Mouse (Mus musculus): ENCODE results near the gene Hyls1.
"Not testable (repeated sequence)": the region's sequence is repeated elsewhere in the genome, so short reads cannot be mapped to it uniquely, and the experiment has no call there.

Gene Hyls1

DNA sequence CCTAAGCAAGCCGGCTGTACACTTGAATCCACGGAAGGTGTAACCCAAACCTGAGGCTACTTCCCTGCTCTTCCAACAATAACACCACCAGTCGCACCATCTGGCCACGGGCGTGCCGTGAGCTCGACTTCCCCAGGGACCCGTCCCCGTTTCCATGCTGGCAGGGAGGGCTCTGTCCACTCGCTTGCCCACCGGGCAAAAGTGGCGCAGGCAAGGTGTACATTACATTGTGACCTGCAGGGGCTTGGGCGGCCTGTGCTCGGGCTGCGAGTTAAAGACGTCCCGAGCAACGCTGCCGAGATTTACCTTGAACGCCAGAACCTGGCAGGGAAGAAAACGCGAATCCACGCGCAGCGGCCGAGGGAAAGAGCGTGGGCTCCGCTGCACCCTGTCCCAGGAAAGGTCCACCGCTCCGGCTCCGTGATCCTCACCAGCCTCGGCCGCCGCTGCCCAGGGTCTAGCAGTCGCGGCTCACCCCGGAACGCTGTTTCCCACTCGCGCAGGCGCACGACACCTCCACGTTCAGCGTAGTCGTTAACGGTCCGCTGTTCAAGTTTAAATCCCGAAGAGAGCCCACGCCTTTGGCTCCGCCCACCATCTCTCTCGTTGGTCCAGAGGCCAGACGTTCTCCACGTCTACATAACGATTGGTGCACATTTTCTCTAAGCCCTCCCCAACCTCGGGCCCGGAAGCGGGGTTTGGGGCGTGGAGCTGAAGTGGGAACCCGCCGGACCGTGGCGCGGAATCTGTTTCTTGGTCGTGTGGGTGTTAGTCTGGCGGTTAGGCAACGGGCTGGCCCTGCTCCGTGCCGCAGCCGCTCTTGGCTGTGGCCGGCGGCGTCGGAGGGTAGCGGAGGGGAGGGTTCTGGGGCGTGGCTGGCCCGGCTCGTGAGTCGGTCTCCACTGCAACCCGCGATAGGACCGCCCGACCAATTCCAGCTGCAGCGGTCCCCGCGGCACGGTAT, at the start of gene Hyls1, which contains the start of gene Pate2:
Hyls1 (minus strand) TSS at position 828 of the 964 bp plus-strand sequence.
Pate2 (plus strand) TSS at position 714 of the 964 bp plus-strand sequence.
- DNase-seq (ENCODE audit: low spot score in 2 of 2): peak; percentile 88 to 96

GRCm38 (mm10) chr9:35616784-35617183, 46.6 kb upstream of the Hyls1 start:
- not testable (repeated sequence) for DNase-seq (ENCODE audit: low spot score in 2 of 2)

DNA sequence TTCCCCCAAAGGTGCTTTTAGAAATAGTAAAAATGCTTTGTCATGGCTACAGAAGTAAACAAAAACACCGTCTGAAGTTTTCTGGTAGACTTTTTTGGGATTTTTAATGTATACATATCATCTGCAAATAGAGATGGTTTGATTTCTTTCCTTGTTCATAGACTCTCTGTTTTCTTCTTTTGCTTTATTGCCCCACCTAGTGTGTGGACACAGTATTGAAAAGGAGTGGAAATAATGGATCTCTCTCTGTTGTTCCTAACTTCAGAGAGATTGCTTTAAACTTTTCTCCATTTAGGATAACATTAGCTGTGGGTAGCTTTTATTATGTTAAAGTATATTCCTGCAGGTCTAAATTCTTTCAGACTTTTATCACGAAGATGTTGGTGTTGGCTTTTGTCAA, 43.8 kb upstream of the Hyls1 start:
- DNase-seq (ENCODE audit: low spot score in 2 of 2): no peak

GRCm38 (mm10) chr9:35611841-35612240, 41.6 kb upstream of the Hyls1 start, which contains the start of gene Pate4:
TSS of gene Pate4 (minus strand) at chr9:35611941.
- no peak for DNase-seq (ENCODE audit: low spot score in 2 of 2)

DNA sequence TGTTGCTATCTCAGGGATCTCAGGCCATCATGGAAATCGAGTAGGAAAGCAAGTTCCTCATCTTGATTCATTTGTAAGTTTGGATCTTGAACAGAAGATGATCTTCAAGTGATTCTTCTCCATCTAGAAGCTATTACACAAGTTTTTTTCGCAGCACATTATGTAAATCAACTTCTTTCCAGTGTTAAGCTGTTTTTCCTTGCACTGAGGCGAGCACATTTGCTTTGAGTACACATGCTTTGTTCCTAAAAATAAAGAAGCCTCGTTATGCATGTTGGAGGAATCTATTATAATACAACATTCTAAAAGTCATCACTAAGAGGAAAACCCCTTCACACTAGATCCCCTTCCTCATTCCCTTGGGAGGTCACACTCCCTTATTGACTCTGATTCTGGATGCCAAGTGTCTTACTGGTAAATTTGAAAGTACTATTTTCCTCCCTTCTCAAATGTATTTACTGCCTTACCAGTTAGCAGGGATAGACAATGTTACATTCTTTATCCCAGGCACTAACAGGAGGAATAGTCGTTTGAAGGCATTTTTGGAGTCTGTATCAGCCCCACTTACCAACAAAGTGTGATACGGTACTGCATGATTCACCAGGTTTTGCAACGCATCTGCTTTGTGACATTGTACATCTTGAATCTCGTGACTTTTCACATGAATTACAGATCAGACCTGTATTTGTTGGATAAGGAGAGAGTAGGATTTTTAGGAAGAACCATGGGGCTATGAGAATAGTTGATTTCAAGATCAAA, 37.6 kb upstream of the Hyls1 start:
- DNase-seq (ENCODE audit: low spot score in 2 of 2): no peak

- no peak for DNase-seq (ENCODE audit: low spot score in 2 of 2)
These were observed 22.7 kb upstream of the Hyls1 start for GRCm38 (mm10) chr9:35592903-35593302.

DNA sequence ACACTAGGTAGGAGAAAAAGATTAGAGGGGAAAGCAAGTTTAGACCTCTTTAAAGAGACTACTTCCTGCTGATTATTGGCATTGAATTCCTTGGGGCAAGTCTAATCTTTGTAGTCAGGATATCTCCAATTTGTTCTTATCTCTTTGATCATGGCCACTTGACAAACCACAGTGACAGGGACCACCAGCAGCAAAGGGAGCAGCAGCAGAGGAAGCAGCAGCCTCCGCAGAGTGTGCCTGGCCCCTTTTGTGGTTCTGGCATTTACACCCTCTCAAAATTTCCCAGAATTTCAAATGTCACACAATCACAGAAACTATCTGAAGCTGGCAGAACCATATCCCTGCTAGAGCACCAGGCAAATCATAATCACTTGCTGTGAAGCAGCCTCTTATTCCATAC, 17.5 kb upstream of the Hyls1 start:
- no peak for DNase-seq (ENCODE audit: low spot score in 2 of 2)

DNA sequence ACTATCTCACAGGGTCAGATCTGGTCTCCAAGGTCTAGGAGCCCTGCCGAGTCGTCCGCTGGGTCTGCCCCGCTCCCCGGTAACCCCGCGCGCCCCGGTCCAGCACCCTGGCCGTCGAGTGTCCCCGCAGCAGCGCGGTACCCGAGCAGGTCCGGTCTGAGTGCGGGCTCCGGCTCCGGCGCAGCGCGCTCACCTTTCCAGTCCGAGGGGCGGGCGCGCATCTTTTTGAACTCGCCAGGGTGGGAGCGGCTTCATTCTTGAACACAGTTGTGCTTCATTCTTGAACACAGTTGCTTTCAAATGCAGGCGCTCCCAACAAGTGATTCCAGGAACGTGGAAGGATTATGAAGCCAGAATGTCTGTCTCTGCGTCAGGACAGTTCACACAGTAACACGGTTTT, 4.2 kb upstream of the Hyls1 start:
- DNase-seq (ENCODE audit: low spot score in 2 of 2): no peak

GRCm38 (mm10) chr9:35570663-35571062, 465 bp upstream of the Hyls1 start:
- DNase-seq (ENCODE audit: low spot score in 2 of 2): no peak

DNA sequence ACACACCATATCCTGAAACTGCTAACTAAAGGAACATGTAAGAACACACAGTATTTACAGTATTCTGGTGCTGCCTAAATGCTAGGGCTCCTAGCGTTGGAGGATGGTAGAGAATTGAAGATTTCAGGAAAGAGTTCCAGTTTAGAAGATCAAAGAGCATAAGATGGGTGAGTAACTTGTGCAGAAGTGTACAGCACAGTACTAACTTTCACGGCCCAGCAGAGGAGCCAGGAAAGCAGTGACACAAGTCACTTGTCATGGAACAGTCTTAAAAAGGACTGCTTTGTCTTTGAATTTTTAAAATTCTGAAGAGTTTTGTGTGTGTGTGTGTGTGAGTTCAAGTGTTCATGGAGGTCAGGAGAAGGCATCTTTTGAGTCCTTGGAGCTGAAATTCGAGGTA, 2.2 kb downstream of the Hyls1 start:
- DNase-seq (ENCODE audit: low spot score in 2 of 2): no peak

GRCm38 (mm10) chr9:35564536-35565240, 5.5 kb downstream of the Hyls1 start:
- no peak for DNase-seq (ENCODE audit: low spot score in 2 of 2)

DNA sequence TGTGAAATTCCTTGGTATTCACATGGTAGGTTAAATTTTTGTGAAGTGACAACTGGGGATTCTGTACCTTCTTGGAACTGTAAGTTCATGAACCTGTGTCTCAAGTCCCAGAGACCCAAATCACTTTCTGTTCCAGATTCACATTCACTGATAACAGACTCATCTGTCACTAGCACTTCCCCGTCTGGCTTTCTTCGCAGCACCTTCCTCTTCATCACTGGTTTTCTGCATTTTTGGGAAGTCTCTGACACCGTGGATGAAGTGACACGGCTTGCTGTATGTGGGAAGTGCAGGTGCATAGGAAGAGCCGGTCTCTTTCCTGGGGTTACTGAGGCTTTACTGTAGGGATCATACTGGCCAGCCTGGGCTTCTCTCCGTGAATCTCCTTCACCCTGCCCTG, 8.6 kb downstream of the Hyls1 start:
- DNase-seq (ENCODE audit: low spot score in 2 of 2): no peak

DNA sequence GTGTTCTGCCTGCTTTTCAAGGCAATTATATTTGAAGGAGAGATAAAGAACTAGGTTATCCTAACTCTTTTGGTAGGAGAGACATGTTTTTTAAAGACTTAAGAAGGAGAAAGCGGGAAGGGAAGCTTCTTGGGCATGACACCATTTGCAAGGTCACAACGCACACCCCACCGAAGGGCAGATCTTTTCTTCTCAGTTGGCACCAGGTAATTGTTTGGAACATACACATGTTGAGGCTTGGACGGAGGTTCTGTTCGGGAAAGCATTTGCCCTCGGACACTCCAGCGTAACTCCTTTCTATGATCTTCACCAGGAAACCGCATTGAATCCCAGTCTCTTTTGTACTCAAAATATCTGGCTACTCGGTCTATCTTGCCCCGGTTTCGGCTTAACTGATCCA, 9.1 kb downstream of the Hyls1 start:
- DNase-seq (ENCODE audit: low spot score in 2 of 2): no peak

DNA sequence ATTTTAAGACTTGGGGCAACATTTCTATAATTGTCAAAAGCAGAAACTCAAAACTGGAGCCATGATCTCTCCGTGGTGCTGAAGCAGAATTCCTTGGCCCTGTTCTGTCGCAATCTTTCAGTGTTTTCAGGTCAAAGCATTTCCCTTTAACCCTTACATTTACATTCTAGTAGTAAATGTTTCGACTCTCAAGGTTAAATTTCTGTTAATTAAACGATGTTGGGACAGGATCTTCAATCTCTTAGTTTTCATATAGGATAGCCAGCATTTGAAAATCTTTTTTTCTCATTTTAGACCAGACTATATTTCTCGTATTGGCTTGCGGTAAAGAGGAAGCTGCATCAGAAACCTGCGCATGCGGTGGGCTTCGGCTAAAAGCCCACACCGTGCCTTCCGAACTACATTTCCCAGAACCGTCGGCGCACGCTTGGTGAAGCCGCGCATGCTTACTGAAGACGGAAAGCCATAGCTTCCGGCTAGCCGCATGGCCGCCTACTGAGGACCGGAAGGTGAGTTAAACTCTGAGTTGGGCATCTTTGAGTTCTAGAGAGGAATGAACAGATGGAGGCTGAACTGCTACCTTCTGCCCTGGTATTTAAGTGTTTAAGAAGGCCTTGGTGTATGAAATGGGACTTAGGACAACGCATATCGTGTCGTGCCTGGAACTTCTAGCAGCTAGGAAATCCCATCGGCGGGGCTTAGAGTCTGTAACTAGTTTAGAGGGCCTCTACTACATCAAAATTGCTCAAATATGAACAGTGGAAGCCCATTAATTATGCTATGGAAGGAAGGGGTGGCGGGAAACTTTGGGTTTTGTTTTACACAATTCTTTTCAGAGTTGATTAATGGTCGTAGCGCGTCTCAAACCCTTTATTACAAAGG, 10.9 kb downstream of the Hyls1 start:
- peak; percentile 42 to 78 for DNase-seq (ENCODE audit: low spot score in 2 of 2)

DNA sequence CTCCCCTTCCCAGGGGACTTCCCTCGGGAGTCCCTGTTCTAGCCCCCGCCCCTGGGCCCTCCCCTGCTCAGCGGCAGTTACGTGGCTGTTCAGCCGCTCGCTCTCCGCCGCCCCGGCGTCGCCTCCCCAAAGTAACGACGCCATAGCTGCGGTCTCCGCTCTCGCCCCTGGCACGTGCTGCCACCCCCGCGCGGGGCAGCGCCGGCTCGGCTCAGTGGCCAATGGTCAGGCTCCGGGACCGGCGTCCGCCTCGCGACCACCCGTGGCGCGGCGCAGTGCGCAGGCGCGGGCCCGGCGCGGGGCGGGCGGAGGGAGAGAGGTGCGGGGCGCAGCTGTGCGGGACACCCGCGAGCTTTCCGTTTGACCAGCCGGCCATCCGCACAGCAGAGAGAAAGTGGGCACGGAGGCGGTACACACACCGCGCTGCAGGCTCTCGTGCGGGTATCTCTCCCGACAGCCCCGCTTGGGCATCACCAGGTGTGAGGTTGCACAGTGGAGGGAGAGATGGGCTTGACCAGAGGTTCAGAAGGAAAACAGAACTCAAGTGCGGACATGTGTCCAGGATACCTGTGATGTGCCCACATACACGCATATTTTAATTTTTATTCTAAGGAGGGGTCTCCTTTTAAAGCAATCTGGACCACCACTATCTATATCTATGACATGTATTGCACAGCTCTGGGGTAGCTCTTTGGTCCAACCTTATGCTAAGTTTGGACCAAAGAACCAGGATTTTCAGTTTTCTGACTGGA, 11.8 kb downstream of the Hyls1 start, which contains the start of the genes Ddx25 and Pus3:
Ddx25 (minus strand) TSS at position 272 of the 752 bp plus-strand sequence.
Pus3 (plus strand) TSS at position 339 of the 752 bp plus-strand sequence.
- DNase-seq (ENCODE audit: low spot score in 2 of 2): peak in 1 of 2 experiments; percentile 24

GRCm38 (mm10) chr9:35556494-35557102, 13.6 kb downstream of the Hyls1 start:
- DNase-seq (ENCODE audit: low spot score in 2 of 2): no peak

GRCm38 (mm10) chr9:35548455-35548854, 21.7 kb downstream of the Hyls1 start:
- no peak for DNase-seq (ENCODE audit: low spot score in 2 of 2)

GRCm38 (mm10) chr9:35546745-35547144, 23.5 kb downstream of the Hyls1 start:
- DNase-seq (ENCODE audit: low spot score in 2 of 2): peak in 1 of 2 experiments; percentile 39

GRCm38 (mm10) chr9:35545704-35546103, 24.5 kb downstream of the Hyls1 start:
- no peak for DNase-seq (ENCODE audit: low spot score in 2 of 2)
